Mouse (Mus musculus): Measurements from ENCODE around the gene Zfp943.

Gene Zfp943

GRCm38 (mm10) chr17:21962107-21962907, at the start of gene Zfp943, which contains the start of gene Zfp942:
Gene Zfp943 (plus strand): TSS chr17:21962552.
Gene Zfp942 (minus strand): TSS chr17:21962464.
- DNase-seq: peak; percentile 80

- no peak for DNase-seq
Measured at GRCm38 (mm10) chr17:21963302-21963701, 950 bp downstream of the Zfp943 start.

DNA sequence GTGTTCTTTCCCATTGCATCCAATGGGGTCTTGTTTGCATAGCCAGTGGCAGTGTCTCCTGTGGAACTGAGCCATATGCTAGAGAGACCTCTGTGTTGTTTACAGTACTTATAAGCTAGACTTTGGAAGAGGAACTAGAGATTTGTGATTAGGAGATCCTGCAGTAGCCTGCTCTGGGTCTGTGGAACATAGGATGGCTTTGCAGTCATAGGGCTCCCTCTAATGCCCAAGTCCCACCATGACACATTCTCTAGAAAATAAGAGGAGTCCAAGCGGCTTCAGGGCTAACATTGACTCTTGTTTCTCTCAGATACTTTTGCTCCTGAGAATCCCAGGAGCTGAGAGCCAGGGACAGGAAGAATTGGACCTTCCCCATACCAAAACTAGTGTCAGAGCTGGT, 73.2 kb downstream of the Zfp943 start:
- peak; percentile 40 for DNase-seq

DNA sequence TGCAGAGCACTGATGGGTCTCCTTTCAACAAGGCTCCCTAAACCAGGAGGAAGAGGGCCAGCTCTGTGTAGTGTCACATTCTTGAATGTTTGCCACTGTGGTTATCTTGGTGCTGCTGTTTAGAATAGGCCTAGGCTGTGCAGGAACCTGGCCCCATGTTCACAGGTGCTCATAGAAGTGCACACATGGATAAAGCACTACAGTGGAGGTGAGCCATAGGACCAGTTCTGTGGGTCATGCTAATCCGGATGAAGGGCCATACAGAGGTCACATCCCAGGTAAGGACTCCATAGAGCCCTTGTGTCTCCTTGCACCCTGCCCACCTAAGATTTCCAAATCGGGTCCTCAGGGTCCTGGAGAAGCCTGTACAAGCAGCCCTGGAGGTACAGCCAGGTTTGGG, 87.1 kb downstream of the Zfp943 start:
- no peak for DNase-seq

DNA sequence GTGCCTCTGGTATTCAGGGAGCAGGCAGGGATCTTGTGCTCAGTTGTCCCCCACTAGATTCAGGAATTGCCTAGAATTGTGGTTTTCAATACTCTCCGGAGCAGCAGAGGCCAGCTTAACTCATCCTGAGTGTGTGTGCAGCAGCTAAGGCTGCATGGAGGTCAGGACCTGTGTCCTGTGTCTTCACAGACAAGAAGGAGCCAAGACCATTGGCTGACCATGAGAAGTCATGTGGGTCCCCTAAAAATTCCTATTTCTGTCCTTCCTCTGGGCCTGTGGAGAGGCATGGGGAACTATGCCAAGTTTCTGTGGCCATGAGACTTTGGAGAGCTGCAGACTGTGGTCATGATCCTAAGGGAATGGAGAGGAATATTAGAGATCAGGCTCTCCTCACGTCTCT, 90.9 kb downstream of the Zfp943 start:
- DNase-seq: no peak

- peak; percentile 61 for DNase-seq
Measured at GRCm38 (mm10) chr17:22081031-22081631, 118.8 kb downstream of the Zfp943 start.

GRCm38 (mm10) chr17:22083224-22083623, 120.9 kb downstream of the Zfp943 start:
- DNase-seq: peak; percentile 47

GRCm38 (mm10) chr17:22118770-22119169, 156.4 kb downstream of the Zfp943 start:
- DNase-seq: no peak

Measured in kidney, postnatal 10 days (tissue).